Mouse (Mus musculus): ENCODE data around the gene Rmnd1. TPM values are rescaled to one million over a fixed set of nuclear protein-coding genes. Genes with fewer than 3 reads are reported as not detected.
A peak's percentile ranks its signal among the peaks of the same experiment; 100 is the strongest.

Gene Rmnd1
- polyA plus RNA-seq, 1 experiment from 2014 or later, result 45.4 TPM

DNA sequence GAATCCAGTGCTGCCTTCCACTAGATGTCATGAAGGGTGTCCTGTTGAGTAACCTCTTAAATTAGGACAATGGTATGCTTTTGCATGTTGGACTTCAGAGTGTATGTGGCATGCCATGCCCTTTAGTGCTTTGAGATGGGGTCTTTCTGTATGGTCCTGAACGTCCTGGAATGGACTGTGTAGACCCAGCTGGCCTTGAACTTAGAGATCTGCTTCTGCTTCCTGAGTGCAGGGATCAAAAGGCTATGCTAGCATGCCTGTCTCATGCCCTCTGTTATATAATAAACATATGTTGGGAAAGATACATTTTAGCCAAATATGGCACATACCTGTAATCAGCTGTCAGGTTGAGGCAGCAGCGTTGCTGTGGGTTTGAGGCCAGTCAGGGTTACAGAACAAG lies 41.6 kb downstream of the Rmnd1 start:
- whole genome bisulfite sequencing, result 45% methylated on average over 2 of the region's 2 CpGs
- Histone ChIP-seq H3K27me3 (ENCODE audit: insufficient read depth, low read length) (no peaks in the 10 kb centered on the region), H3K4me2 (ENCODE audit: low read length) (no peak overlapping the region; the same call in 1 of the 2 replicates), H3K9ac (ENCODE audit: low read depth, low read length) (no peak overlapping the region; the same call in 1 of the 2 replicates), H3K36me3 (ENCODE audit: insufficient read depth, low read length) (peaks cover 5% of the 10 kb centered on the region; the same call in 1 of the 2 replicates), H3K4me1 (replicated peaks; ENCODE audit: insufficient read depth, low read length) (peaks cover 27% of the 10 kb centered on the region), H3K9me3 (replicated peaks; ENCODE audit: low read length) (no peaks in the 10 kb centered on the region), H3K4me3 (replicated peaks; ENCODE audit: low read depth, low read length) (no peak overlapping the region), H3K27ac (no peak overlapping the region)
- no peak for DNase-seq (ENCODE audit: low spot score)
- TF ChIP-seq CTCF (IDR thresholded peaks at IDR 0.05; ENCODE audit: low read depth), result no peak
- no peak for ATAC-seq (replicated peaks; ENCODE audit: low FRiP score, low read depth)

- H3K9ac ChIP-seq (ENCODE audit: low read depth, low read length), result peak overlapping the region; percentile 28
- ATAC-seq (replicated peaks; ENCODE audit: low FRiP score, low read depth) (no peak), DNase-seq (ENCODE audit: low spot score) (no peak)
- no peaks in the 10 kb centered on the region for H3K9me3 ChIP-seq (replicated peaks; ENCODE audit: low read length)
- H3K27me3 ChIP-seq (ENCODE audit: insufficient read depth, low read length), result no peaks in the 10 kb centered on the region
- H3K4me3 ChIP-seq (replicated peaks; ENCODE audit: low read depth, low read length), result peak overlapping the region; percentile 98
- TF ChIP-seq CTCF (IDR thresholded peaks at IDR 0.05; ENCODE audit: low read depth), result no peak
- no peak overlapping the region for H3K27ac ChIP-seq
- H3K4me2 ChIP-seq (ENCODE audit: low read length), result peak overlapping the region; percentile 80
- 46% methylated on average over 5 of the region's 5 CpGs for WGBS
- H3K36me3 ChIP-seq (ENCODE audit: insufficient read depth, low read length), result 0 out of 2 replicates have a peak, but pooled peaks cover 3% of the 10 kb centered on the region
- peaks cover 27% of the 10 kb centered on the region for H3K4me1 ChIP-seq (replicated peaks; ENCODE audit: insufficient read depth, low read length)
Observed at GRCm38 (mm10) chr10:4389461-4390112, 42.6 kb downstream of the Rmnd1 start.

DNA sequence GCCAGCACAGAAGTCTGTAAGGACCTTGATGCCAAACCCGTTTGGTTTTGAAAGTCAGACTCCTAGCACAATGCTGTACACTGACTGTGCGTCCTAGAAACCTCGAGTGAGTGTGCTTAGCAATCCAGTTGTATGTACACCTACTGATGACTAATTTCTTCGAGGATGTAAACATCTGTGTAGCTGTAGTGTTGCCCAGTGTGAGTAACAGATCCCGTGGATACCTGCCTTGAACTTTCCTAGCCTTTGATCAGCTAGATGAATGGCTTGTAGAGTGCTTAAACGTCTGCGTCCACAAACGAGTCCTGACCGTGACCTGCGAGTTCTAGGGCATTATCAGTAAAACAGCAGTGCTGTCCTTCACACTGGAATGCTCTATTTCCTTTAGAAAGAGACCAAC lies 43.2 kb downstream of the Rmnd1 start:
- no peak for TF ChIP-seq CTCF (IDR thresholded peaks at IDR 0.05; ENCODE audit: low read depth)
- peak overlapping the region; percentile 98 for H3K4me3 ChIP-seq (replicated peaks; ENCODE audit: low read depth, low read length)
- ATAC-seq (replicated peaks; ENCODE audit: low FRiP score, low read depth), result no peak
- peaks cover 27% of the 10 kb centered on the region for H3K4me1 ChIP-seq (replicated peaks; ENCODE audit: insufficient read depth, low read length)
- H3K36me3 ChIP-seq (ENCODE audit: insufficient read depth, low read length), result 0 out of 2 replicates have a peak, but pooled peaks cover 3% of the 10 kb centered on the region
- H3K27me3 ChIP-seq (ENCODE audit: insufficient read depth, low read length), result no peaks in the 10 kb centered on the region
- peak overlapping the region; percentile 100 for H3K9ac ChIP-seq (ENCODE audit: low read depth, low read length)
- H3K9me3 ChIP-seq (replicated peaks; ENCODE audit: low read length), result no peaks in the 10 kb centered on the region
- peak overlapping the region; percentile 98; the same call in 1 of the 2 replicates for H3K27ac ChIP-seq
- 6% methylated on average over 10 of the region's 10 CpGs for WGBS
- DNase-seq (ENCODE audit: low spot score), result peak; percentile 17
- peak overlapping the region; percentile 80 for H3K4me2 ChIP-seq (ENCODE audit: low read length)

DNA sequence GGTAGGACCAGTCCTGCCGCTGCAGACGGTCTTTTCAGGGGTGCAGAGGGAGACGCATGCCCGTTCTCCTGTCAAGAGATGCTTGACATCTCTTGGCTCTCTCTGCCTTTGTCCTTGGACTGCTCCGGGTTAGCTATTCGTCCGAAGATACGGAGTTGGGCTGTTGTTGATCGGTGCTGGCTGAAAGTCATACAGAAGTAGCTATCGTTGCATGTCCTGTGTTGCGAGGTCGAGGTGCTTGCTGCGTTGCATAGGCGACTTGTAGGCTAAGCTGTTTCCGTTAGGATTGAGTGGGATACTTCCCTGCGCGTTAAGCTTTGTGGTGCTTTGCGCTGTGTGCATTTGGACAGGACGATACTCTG lies 43.8 kb downstream of the Rmnd1 start:
- no peaks in the 10 kb centered on the region for H3K27me3 ChIP-seq (ENCODE audit: insufficient read depth, low read length)
- DNase-seq (ENCODE audit: low spot score), result peak; percentile 38
- under 1% methylated on average over 19 of the region's 19 CpGs for WGBS
- TF ChIP-seq CTCF (IDR thresholded peaks at IDR 0.05; ENCODE audit: low read depth), result no peak
- H3K4me1 ChIP-seq (replicated peaks; ENCODE audit: insufficient read depth, low read length), result peaks cover 27% of the 10 kb centered on the region
- no peak for ATAC-seq (replicated peaks; ENCODE audit: low FRiP score, low read depth)
- H3K4me3 ChIP-seq (replicated peaks; ENCODE audit: low read depth, low read length), result peak overlapping the region; percentile 98
- no peaks in the 10 kb centered on the region for H3K9me3 ChIP-seq (replicated peaks; ENCODE audit: low read length)
- H3K36me3 ChIP-seq (ENCODE audit: insufficient read depth, low read length), result 0 out of 2 replicates have a peak, but pooled peaks cover 3% of the 10 kb centered on the region
- H3K4me2 ChIP-seq (ENCODE audit: low read length), result peak overlapping the region; percentile 80
- H3K27ac ChIP-seq, result peak overlapping the region; percentile 98
- peak overlapping the region; percentile 100 for H3K9ac ChIP-seq (ENCODE audit: low read depth, low read length)

GRCm38 (mm10) chr10:4387701-4388383 lies 44.3 kb downstream of the Rmnd1 start, which contains the start of gene Zbtb2:
Gene Zbtb2, minus strand, starts transcription at chr10:4388108.
- no peaks in the 10 kb centered on the region for H3K27me3 ChIP-seq (ENCODE audit: insufficient read depth, low read length)
- peak within 1 kb of the TSS; percentile 98 for H3K27ac ChIP-seq
- under 1% methylated on average over 62 of the region's 87 CpGs for WGBS
- peak within 1 kb of the TSS; percentile 100 for H3K9ac ChIP-seq (ENCODE audit: low read depth, low read length)
- H3K36me3 ChIP-seq (ENCODE audit: insufficient read depth, low read length), result 0 out of 2 replicates have a peak, but pooled peaks cover under 1% of the 10 kb centered on the region
- peak; percentile 53 for DNase-seq (ENCODE audit: low spot score)
- no peak for TF ChIP-seq CTCF (IDR thresholded peaks at IDR 0.05; ENCODE audit: low read depth)
- peak within 1 kb of the TSS; percentile 98 for H3K4me3 ChIP-seq (replicated peaks; ENCODE audit: low read depth, low read length)
- ATAC-seq (replicated peaks; ENCODE audit: low FRiP score, low read depth), result peak; percentile 8; the same call in 1 of the 2 replicates
- H3K4me1 ChIP-seq (replicated peaks; ENCODE audit: insufficient read depth, low read length), result peaks cover 31% of the 10 kb centered on the region
- H3K4me2 ChIP-seq (ENCODE audit: low read length), result peak within 1 kb of the TSS; percentile 80
- H3K9me3 ChIP-seq (replicated peaks; ENCODE audit: low read length), result no peaks in the 10 kb centered on the region
